Mouse (Mus musculus): ENCODE measurements around the gene Pip4k2a. TPM values are rescaled to one million over a fixed set of nuclear protein-coding genes. Genes with fewer than 3 reads are reported as not detected.

The Pip4k2a gene
- total and polyA plus RNA-seq, 3 experiments: 6.6 to 52.9 (median 20.8) TPM

DNA sequence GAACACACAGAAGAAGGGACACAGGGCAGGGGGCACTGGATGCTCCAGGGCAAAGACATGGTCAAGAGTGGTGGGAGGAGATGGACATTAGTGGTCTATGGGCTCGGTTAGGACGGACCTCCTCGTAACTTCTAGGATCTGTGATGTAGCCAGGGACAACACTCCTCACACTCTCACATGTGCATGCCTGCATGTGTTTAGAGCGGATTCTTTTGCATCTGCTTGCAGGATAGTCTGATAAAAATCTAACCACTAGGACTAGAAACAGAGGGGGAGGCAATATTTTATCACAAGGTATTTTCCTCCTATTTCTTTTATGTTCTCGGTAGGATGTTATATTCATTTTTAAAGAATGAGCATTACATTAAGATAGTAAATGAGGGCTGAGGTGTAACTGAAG, 38.4 kb downstream of the Pip4k2a start:
- Histone ChIP-seq H3K9ac (ENCODE audit: insufficient read depth, low read depth) (no peak overlapping the region), H3K4me3 (replicated peaks in 1 of 3; ENCODE audit: low read depth in 2 of 3, low read length in 2 of 3, poor library complexity in 1 of 3) (no peak overlapping the region), H3K27me3 (replicated peaks) (no peaks in the 10 kb centered on the region), H3K36me3 (replicated peaks in 1 of 2; ENCODE audit: control insufficient read depth in 1 of 2, insufficient read depth in 1 of 2, low read length in 1 of 2) (peaks cover 0 to 16% of the 10 kb centered on the region in 2 experiments), H3K27ac (ENCODE audit: insufficient read depth, low read depth) (no peak overlapping the region), H3K9me3 (replicated peaks; ENCODE audit: low read length) (no peaks in the 10 kb centered on the region), H3K4me1 (ENCODE audit: control insufficient read depth in 1 of 2, insufficient read depth in 2 of 2) (peaks cover 19 to 90% of the 10 kb centered on the region in 2 experiments), H3K79me2 (replicated peaks; ENCODE audit: control insufficient read depth, extremely low read depth, insufficient read depth, poor library complexity, severe bottlenecking) (no peaks in the 10 kb centered on the region), H3K4me2 (ENCODE audit: insufficient read depth, low read depth, poor library complexity, severe bottlenecking) (0 out of 2 replicates have a peak overlapping the region, but pooled peaks have one; percentile 55)
- no peak for TF ChIP-seq MAX (IDR thresholded peaks at IDR 0.05; ENCODE audit: low read length)
- no peak for TF ChIP-seq RCOR1 (conservative IDR thresholded peaks at IDR 0.05; ENCODE audit: low read depth, low read length)
- no peak for TF ChIP-seq CHD1 (IDR thresholded peaks at IDR 0.05; ENCODE audit: low read depth, low read length)
- TF ChIP-seq JUND (conservative IDR thresholded peaks at IDR 0.05; ENCODE audit: low read depth, low read length): no peak
- no peak for TF ChIP-seq EP300 (IDR thresholded peaks at IDR 0.05; ENCODE audit: low read length)
- no peak for TF ChIP-seq KAT2A (IDR thresholded peaks at IDR 0.05; ENCODE audit: insufficient replicate concordance, low read length)
- dilution Hi-C loops (cut with MboI; ENCODE audit: extremely low pct_ligation_motif_present, extremely low pct_unique_long_range_greater_than_20kb, low sequenced_read_pairs): no loop called here
- no peak for DNase-seq (ENCODE audit: extremely low read depth)
- in situ Hi-C loops (cut with MboI; ENCODE audit: low pct_ligation_motif_present, low pct_unique_long_range_greater_than_20kb, low sequenced_read_pairs): no loop called here

DNA sequence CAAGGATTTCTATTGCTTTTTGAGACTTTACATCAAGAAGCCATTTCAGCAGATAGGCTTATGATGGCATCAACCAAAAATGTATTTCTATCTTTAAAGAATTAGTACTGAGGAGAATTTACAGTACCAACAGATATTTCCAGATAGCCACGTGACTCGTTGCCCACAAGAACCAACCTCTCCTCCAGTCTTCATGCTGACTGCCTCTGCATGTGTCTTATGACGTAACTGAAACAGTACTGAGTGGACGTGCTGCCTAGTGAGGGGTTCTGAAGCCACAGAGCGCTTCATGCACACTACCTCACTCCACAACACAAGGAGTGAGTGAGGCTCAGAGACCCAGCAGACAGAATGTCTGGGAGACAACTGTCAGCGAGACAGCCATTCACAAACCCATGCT, 38.9 kb downstream of the Pip4k2a start:
- H3K9me3 ChIP-seq (replicated peaks; ENCODE audit: low read length): no peaks in the 10 kb centered on the region
- H3K4me1 ChIP-seq (ENCODE audit: control insufficient read depth in 1 of 2, insufficient read depth in 2 of 2): peaks cover 19 to 95% of the 10 kb centered on the region in 2 experiments
- DNase-seq (ENCODE audit: extremely low read depth): peak; percentile 74
- no peaks in the 10 kb centered on the region for H3K27me3 ChIP-seq (replicated peaks)
- peaks cover 0 to 16% of the 10 kb centered on the region in 2 experiments for H3K36me3 ChIP-seq (replicated peaks in 1 of 2; ENCODE audit: control insufficient read depth in 1 of 2, insufficient read depth in 1 of 2, low read length in 1 of 2)
- H3K27ac ChIP-seq (ENCODE audit: insufficient read depth, low read depth): no peak overlapping the region; the same call in 1 of the 2 replicates
- in situ Hi-C loops (cut with MboI; ENCODE audit: low pct_ligation_motif_present, low pct_unique_long_range_greater_than_20kb, low sequenced_read_pairs): no loop called here
- no peak overlapping the region for H3K9ac ChIP-seq (ENCODE audit: insufficient read depth, low read depth)
- dilution Hi-C loops (cut with MboI; ENCODE audit: extremely low pct_ligation_motif_present, extremely low pct_unique_long_range_greater_than_20kb, low sequenced_read_pairs): no loop called here
- H3K4me2 ChIP-seq (ENCODE audit: insufficient read depth, low read depth, poor library complexity, severe bottlenecking): peak overlapping the region; percentile 57
- no peak overlapping the region for H3K4me3 ChIP-seq (replicated peaks in 1 of 3; ENCODE audit: low read depth in 2 of 3, low read length in 2 of 3, poor library complexity in 1 of 3)
- H3K79me2 ChIP-seq (replicated peaks; ENCODE audit: control insufficient read depth, extremely low read depth, insufficient read depth, poor library complexity, severe bottlenecking): no peaks in the 10 kb centered on the region
- peak; percentile 93 for TF ChIP-seq BHLHE40 (IDR thresholded peaks at IDR 0.05; ENCODE audit: low read depth, low read length)
- TF ChIP-seq GABPA (IDR thresholded peaks at IDR 0.05; ENCODE audit: insufficient replicate concordance, low read depth, low read length): no peak
- no peak for TF ChIP-seq RCOR1 (conservative IDR thresholded peaks at IDR 0.05; ENCODE audit: low read depth, low read length)
- no peak for TF ChIP-seq ZC3H11A (IDR thresholded peaks at IDR 0.05; ENCODE audit: low read depth, low read length)
- TF ChIP-seq HCFC1 (IDR thresholded peaks at IDR 0.05; ENCODE audit: low read depth, low read length): no peak
- TF ChIP-seq CTCF (conservative IDR thresholded peaks at IDR 0.05 in 1 of 2, IDR thresholded peaks at IDR 0.05 in 1 of 2; ENCODE audit: low read depth in 2 of 2, low read length in 2 of 2): no peak
- no peak for TF ChIP-seq MAZ (IDR thresholded peaks at IDR 0.05; ENCODE audit: low read depth, low read length)
- no peak for TF ChIP-seq UBTF (IDR thresholded peaks at IDR 0.05; ENCODE audit: low read depth, low read length)
- no peak for TF ChIP-seq E2F4 (IDR thresholded peaks at IDR 0.05; ENCODE audit: insufficient replicate concordance, low read depth, low read length)
- no peak for TF ChIP-seq CHD1 (IDR thresholded peaks at IDR 0.05; ENCODE audit: low read depth, low read length)
- no peak for TF ChIP-seq MEF2A (IDR thresholded peaks at IDR 0.05; ENCODE audit: borderline replicate concordance, low read depth, low read length)
- no peak; the same call in 1 of the 2 replicates for TF ChIP-seq EP300 (IDR thresholded peaks at IDR 0.05; ENCODE audit: low read length)
- no peak for TF ChIP-seq ZMIZ1 (IDR thresholded peaks at IDR 0.05; ENCODE audit: low read depth, low read length)
- TF ChIP-seq MXI1 (IDR thresholded peaks at IDR 0.05; ENCODE audit: low read depth, low read length): no peak
- peak; percentile 74 for TF ChIP-seq USF1 (IDR thresholded peaks at IDR 0.05; ENCODE audit: low read depth, low read length)
- TF ChIP-seq MYC (IDR thresholded peaks at IDR 0.05; ENCODE audit: low read depth, low read length): peak; percentile 16; the same call in 1 of the 2 replicates
- TF ChIP-seq MAFK (IDR thresholded peaks at IDR 0.05; ENCODE audit: insufficient replicate concordance, low read length): no peak
- TF ChIP-seq TCF12 (IDR thresholded peaks at IDR 0.05; ENCODE audit: low read depth, low read length): no peak
- TF ChIP-seq SMC3 (IDR thresholded peaks at IDR 0.05; ENCODE audit: low read depth, low read length): no peak
- peak; percentile 64; the same call in 1 of the 2 replicates for TF ChIP-seq ETS1 (conservative IDR thresholded peaks at IDR 0.05; ENCODE audit: low read depth, low read length)
- TF ChIP-seq ZKSCAN1 (IDR thresholded peaks at IDR 0.05; ENCODE audit: borderline replicate concordance, low read depth, low read length): no peak
- no peak for TF ChIP-seq JUN (IDR thresholded peaks at IDR 0.05; ENCODE audit: insufficient read depth, low read depth, low read length)
- TF ChIP-seq PAX5 (IDR thresholded peaks at IDR 0.05; ENCODE audit: low read length): no peak
- no peak for TF ChIP-seq JUND (conservative IDR thresholded peaks at IDR 0.05; ENCODE audit: low read depth, low read length)
- peak; percentile 74 for TF ChIP-seq USF2 (conservative IDR thresholded peaks at IDR 0.05; ENCODE audit: low read depth, low read length)
- no peak for TF ChIP-seq KAT2A (IDR thresholded peaks at IDR 0.05; ENCODE audit: insufficient replicate concordance, low read length)
- no peak for TF ChIP-seq SIN3A (IDR thresholded peaks at IDR 0.05; ENCODE audit: low read length)
- no peak for TF ChIP-seq NELFE (IDR thresholded peaks at IDR 0.05; ENCODE audit: low read depth, low read length)
- TF ChIP-seq CHD2 (IDR thresholded peaks at IDR 0.05; ENCODE audit: low read length): no peak
- no peak for TF ChIP-seq ELF1 (IDR thresholded peaks at IDR 0.05; ENCODE audit: low read depth, low read length)
- no peak for TF ChIP-seq ZNF384 (IDR thresholded peaks at IDR 0.05; ENCODE audit: low read depth, low read length)

Data from CH12.LX (cell line).